Mouse (Mus musculus) bone marrow, adult 2 months (tissue): Measurements from ENCODE around the gene Tnnt2.

ENCODE experiments used
- CTCF ChIP-seq: fragments of 200-500 bp; IDR thresholded peaks from 2 replicates; pipeline ENCODE4 v1.5.1; 2011; ENCODE audit warnings: low read length, control low read depth; ENCODE audit not compliant: control insufficient read depth, insufficient read depth
- POLR2A ChIP-seq: fragments of 200-500 bp; IDR thresholded peaks from 2 replicates; pipeline ENCODE4 v1.6.1; 2011; ENCODE audit warnings: low read depth, mild to moderate bottlenecking, control low read depth, low read length, borderline replicate concordance; ENCODE audit not compliant: control insufficient read depth

DNA sequence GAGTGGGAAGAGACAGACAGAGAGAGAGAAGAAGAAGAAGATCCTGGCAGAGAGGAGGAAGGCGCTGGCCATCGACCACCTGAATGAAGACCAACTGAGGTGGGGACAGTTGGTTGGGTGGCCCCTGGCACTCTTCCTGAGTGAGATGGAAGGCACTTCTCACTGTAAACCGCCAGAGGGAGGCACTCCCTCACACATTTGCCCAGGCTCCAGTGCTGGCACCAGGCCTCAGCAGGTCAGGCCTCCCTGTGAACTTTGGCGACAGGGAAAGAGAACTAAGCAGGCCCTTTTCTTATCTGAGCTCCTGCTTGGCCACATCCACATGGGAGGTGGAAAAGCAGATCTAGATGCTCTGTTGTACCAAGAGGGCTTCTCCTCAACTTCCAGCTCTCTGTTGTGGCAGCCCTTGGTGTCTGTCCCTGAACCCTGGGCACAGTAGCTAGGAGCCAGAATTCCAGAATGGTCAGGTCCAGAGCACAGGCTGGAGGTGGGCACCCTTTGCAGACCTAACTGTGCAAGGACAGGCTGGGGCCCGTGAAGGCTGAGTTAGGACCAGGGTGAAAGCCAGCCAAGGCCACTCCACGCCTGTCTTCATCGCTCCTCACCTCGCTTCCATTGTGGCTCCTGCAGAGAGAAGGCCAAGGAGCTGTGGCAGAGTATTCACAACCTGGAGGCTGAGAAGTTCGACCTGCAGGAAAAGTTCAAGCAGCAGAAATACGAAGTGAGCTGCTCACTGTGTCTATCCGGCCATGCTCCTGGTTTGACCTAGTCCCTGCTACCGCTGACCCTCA, 14.8 kb downstream of the Tnnt2 start:
- TF ChIP-seq CTCF (peak; percentile 43; the same call in 1 of the 2 replicates), POLR2A (no peak)
